Mouse (Mus musculus) testis, postnatal 14 days (tissue): ENCODE measurements around the gene Ephb4.

ENCODE experiments used
- DNase-seq: peaks from one replicate; pipeline ENCODE4 v3.0.0; 2021; ENCODE audit warnings: low spot score

Ephb4 gene

GRCm38 (mm10) chr5:137373371-137373950 lies 23.6 kb downstream of the Ephb4 start:
- no peak for DNase-seq

GRCm38 (mm10) chr5:137374521-137375080 lies 24.7 kb downstream of the Ephb4 start:
- no peak for DNase-seq

- DNase-seq, result peak; percentile 50
Observed at GRCm38 (mm10) chr5:137375627-137376026, 25.7 kb downstream of the Ephb4 start.

- DNase-seq, result no peak
Observed at GRCm38 (mm10) chr5:137376198-137376597, 26.3 kb downstream of the Ephb4 start.

GRCm38 (mm10) chr5:137376722-137377121 lies 26.8 kb downstream of the Ephb4 start:
- no peak for DNase-seq

- DNase-seq, result no peak
Observed at GRCm38 (mm10) chr5:137377176-137377575, 27.3 kb downstream of the Ephb4 start.

- DNase-seq, result no peak
Observed at GRCm38 (mm10) chr5:137377603-137378002, 27.7 kb downstream of the Ephb4 start.

GRCm38 (mm10) chr5:137381152-137381551 lies 31.2 kb downstream of the Ephb4 start:
- peak; percentile 53 for DNase-seq

GRCm38 (mm10) chr5:137383441-137383840 lies 33.5 kb downstream of the Ephb4 start:
- no peak for DNase-seq

- no peak for DNase-seq
Observed at GRCm38 (mm10) chr5:137386712-137387111, 36.8 kb downstream of the Ephb4 start.

GRCm38 (mm10) chr5:137391641-137392040 lies 41.7 kb downstream of the Ephb4 start:
- DNase-seq, result no peak

GRCm38 (mm10) chr5:137394456-137394855 lies 44.5 kb downstream of the Ephb4 start:
- DNase-seq, result no peak

GRCm38 (mm10) chr5:137404081-137404480 lies 54.2 kb downstream of the Ephb4 start:
- DNase-seq, result no peak

GRCm38 (mm10) chr5:137409451-137409850 lies 59.5 kb downstream of the Ephb4 start:
- no peak for DNase-seq

- no peak for DNase-seq
Observed at GRCm38 (mm10) chr5:137410066-137410465, 60.2 kb downstream of the Ephb4 start.

- DNase-seq, result no peak
Observed at GRCm38 (mm10) chr5:137410549-137410948, 60.6 kb downstream of the Ephb4 start.

- no peak for DNase-seq
Observed at GRCm38 (mm10) chr5:137411235-137411634, 61.3 kb downstream of the Ephb4 start.

GRCm38 (mm10) chr5:137414253-137414652 lies 64.3 kb downstream of the Ephb4 start:
- no peak for DNase-seq

- DNase-seq, result no peak
Observed at GRCm38 (mm10) chr5:137419105-137419504, 69.2 kb downstream of the Ephb4 start.

- no peak for DNase-seq
Observed at GRCm38 (mm10) chr5:137419841-137420240, 69.9 kb downstream of the Ephb4 start.

- no peak for DNase-seq
Observed at GRCm38 (mm10) chr5:137425648-137426047, 75.7 kb downstream of the Ephb4 start.
